Mouse (Mus musculus) limb, embryonic 15.5 days (tissue): Measurements from ENCODE around the gene Gm28036. TPM values are rescaled to one million over a fixed set of nuclear protein-coding genes. Genes with fewer than 3 reads are reported as not detected.
"Not testable (repeated sequence)": the region's sequence is repeated elsewhere in the genome, so short reads cannot be mapped to it uniquely, and the experiment has no call there.

Source experiments
- ATAC-seq: fragments of 200-750 bp; cut with Nextera tagmentation; 2 replicates; pipeline ENCODE4 v1.8.0; 2017; ENCODE audit warnings: low read depth, moderate TSS enrichment; ENCODE audit not compliant: insufficient number of reproducible peaks, low FRiP score, low TSS enrichment
- H3K27ac ChIP-seq: fragments of 300-500 bp; sonication (generic); 2 replicates; pipeline ENCODE4 v1.5.1; 2015; ENCODE audit warnings: moderate library complexity, mild to moderate bottlenecking, inconsistent platforms
- H3K27me3 ChIP-seq: fragments of 300-500 bp; sonication (generic); 2 replicates; pipeline ENCODE4 v1.6.1; 2015; ENCODE audit warnings: inconsistent platforms
- H3K36me3 ChIP-seq: fragments of 300-500 bp; sonication (generic); 2 replicates; pipeline ENCODE4 v1.6.1; 2015; ENCODE audit warnings: inconsistent platforms
- H3K4me1 ChIP-seq: fragments of 300-500 bp; sonication (generic); 2 replicates; pipeline ENCODE4 v1.6.1; 2015; ENCODE audit warnings: inconsistent platforms
- H3K4me2 ChIP-seq: fragments of 300-500 bp; sonication (generic); 2 replicates; pipeline ENCODE4 v1.6.1; 2015; ENCODE audit warnings: mild to moderate bottlenecking, inconsistent platforms
- H3K4me3 ChIP-seq: fragments of 300-500 bp; sonication (generic); 2 replicates; pipeline ENCODE4 v1.5.1; 2015; ENCODE audit warnings: mild to moderate bottlenecking, inconsistent platforms
- H3K9ac ChIP-seq: fragments of 300-500 bp; sonication (generic); 2 replicates; pipeline ENCODE4 v1.6.1; 2015; ENCODE audit warnings: inconsistent platforms
- H3K9me3 ChIP-seq: fragments of 300-500 bp; sonication (generic); 2 replicates; pipeline ENCODE4 v1.6.1; 2016; ENCODE audit warnings: inconsistent platforms
- WGBS: fragments of 180-500 bp; shearing (Covaris S2); methylation state at CpG from one replicate; pipeline ENCODE4 v1.1.7; 2015; 5-methylcytosine and 5-hydroxymethylcytosine counted together
- polyA plus RNA-seq: library from polyadenylated mRNA; unstranded; fragments of >200 nt; fragmentation: Nextera tagmentation; extraction: Ambion mirVana; gene quantifications from 2 replicates; pipeline ENCODE4 v1.2.1, GENCODE M21; 2015

Gene Gm28036
- polyA plus RNA-seq, 1 experiment from 2014 or later: 20.9 TPM

- ATAC-seq: no peak
- Histone ChIP-seq H3K4me1 (no peaks in the 10 kb centered on the region), H3K4me2 (no peak overlapping the region), H3K27me3 (no peaks in the 10 kb centered on the region), H3K4me3 (no peak overlapping the region), H3K27ac (no peak overlapping the region), H3K36me3 (peaks cover 31% of the 10 kb centered on the region), H3K9ac (no peak overlapping the region), H3K9me3 (no peaks in the 10 kb centered on the region)
- WGBS: 90% methylated on average over 5 of the region's 5 CpGs
These were observed 7.3 kb upstream of the Gm28036 start for GRCm38 (mm10) chr2:156134161-156134560.

GRCm38 (mm10) chr2:156123731-156124130 lies 3.2 kb downstream of the Gm28036 start:
- Histone ChIP-seq H3K4me1 (no peaks in the 10 kb centered on the region), H3K9me3 (no peaks in the 10 kb centered on the region), H3K27ac (no peak overlapping the region), H3K4me3 (no peak overlapping the region), H3K27me3 (no peaks in the 10 kb centered on the region), H3K9ac (no peak overlapping the region), H3K36me3 (peaks cover 28% of the 10 kb centered on the region), H3K4me2 (no peak overlapping the region)
- ATAC-seq: no peak
- WGBS: 86% methylated on average over 5 of the region's 5 CpGs

GRCm38 (mm10) chr2:156119566-156119965 lies 7.3 kb downstream of the Gm28036 start:
- Histone ChIP-seq H3K27me3 (no peaks in the 10 kb centered on the region), H3K27ac (no peak overlapping the region), H3K4me3 (no peak overlapping the region), H3K4me1 (no peaks in the 10 kb centered on the region), H3K9ac (no peak overlapping the region), H3K36me3 (peaks cover 12% of the 10 kb centered on the region), H3K4me2 (no peak overlapping the region), H3K9me3 (no peaks in the 10 kb centered on the region)
- ATAC-seq: no peak

GRCm38 (mm10) chr2:156112080-156112423 lies 14.8 kb downstream of the Gm28036 start:
- Histone ChIP-seq H3K4me3 (peak overlapping the region; percentile 72), H3K9ac (peak overlapping the region; percentile 98; the same call in 1 of the 2 replicates), H3K27ac (peak overlapping the region; percentile 93), H3K4me2 (peak overlapping the region; percentile 42)
- H3K4me1 ChIP-seq, H3K27me3 ChIP-seq, ATAC-seq, H3K9me3 ChIP-seq, H3K36me3 ChIP-seq: not testable (repeated sequence)
- 28% methylated on average over 5 of the region's 5 CpGs for WGBS

GRCm38 (mm10) chr2:156111358-156112079 lies 15.4 kb downstream of the Gm28036 start, which contains the start of the genes Cpne1 and Rbm12:
Cpne1 (minus strand) TSS chr2:156111965.
Rbm12 (minus strand) TSS chr2:156111978.
- peak within 1 kb of the TSS; percentile 66 for H3K4me2 ChIP-seq
- H3K9ac ChIP-seq: peak within 1 kb of the TSS; percentile 98
- H3K27me3 ChIP-seq: no peaks in the 10 kb centered on the region
- peaks cover 5% of the 10 kb centered on the region for H3K4me1 ChIP-seq
- peak within 1 kb of the TSS; percentile 93 for H3K27ac ChIP-seq
- H3K9me3 ChIP-seq: no peaks in the 10 kb centered on the region
- H3K36me3 ChIP-seq: no peaks in the 10 kb centered on the region
- peak; percentile 93 for ATAC-seq
- under 1% methylated on average over 74 of the region's 74 CpGs for WGBS
- peak within 1 kb of the TSS; percentile 72 for H3K4me3 ChIP-seq

GRCm38 (mm10) chr2:156110627-156111357 lies 16.1 kb downstream of the Gm28036 start:
- Histone ChIP-seq H3K4me2 (peak overlapping the region; percentile 66), H3K9me3 (no peaks in the 10 kb centered on the region), H3K9ac (peak overlapping the region; percentile 98), H3K36me3 (no peaks in the 10 kb centered on the region), H3K4me1 (peaks cover 5% of the 10 kb centered on the region), H3K27me3 (no peaks in the 10 kb centered on the region), H3K4me3 (peak overlapping the region; percentile 72), H3K27ac (peak overlapping the region; percentile 93)
- peak; percentile 35; the same call in 1 of the 2 replicates for ATAC-seq
- WGBS: under 1% methylated on average over 16 of the region's 16 CpGs

GRCm38 (mm10) chr2:156091926-156092325 lies 35.0 kb downstream of the Gm28036 start:
- Histone ChIP-seq H3K9ac (no peak overlapping the region), H3K4me1 (0 out of 2 replicates have a peak, but pooled peaks cover 3% of the 10 kb centered on the region), H3K9me3 (no peaks in the 10 kb centered on the region), H3K36me3 (peaks cover 28% of the 10 kb centered on the region), H3K4me3 (no peak overlapping the region), H3K27ac (no peak overlapping the region), H3K27me3 (no peaks in the 10 kb centered on the region), H3K4me2 (no peak overlapping the region)
- ATAC-seq: no peak
- WGBS: 42% methylated on average over 5 of the region's 5 CpGs

GRCm38 (mm10) chr2:156089799-156090198 lies 37.1 kb downstream of the Gm28036 start:
- H3K9ac ChIP-seq: no peak overlapping the region
- H3K4me3 ChIP-seq: no peak overlapping the region
- no peak overlapping the region for H3K27ac ChIP-seq
- 91% methylated on average over 1 of the region's 1 CpGs for WGBS
- ATAC-seq: no peak
- no peak overlapping the region for H3K4me2 ChIP-seq
- peaks cover 10% of the 10 kb centered on the region for H3K36me3 ChIP-seq
- no peaks in the 10 kb centered on the region for H3K27me3 ChIP-seq
- H3K9me3 ChIP-seq: no peaks in the 10 kb centered on the region
- H3K4me1 ChIP-seq: 0 out of 2 replicates have a peak, but pooled peaks cover 3% of the 10 kb centered on the region

GRCm38 (mm10) chr2:156087391-156088110 lies 39.3 kb downstream of the Gm28036 start:
- Histone ChIP-seq H3K4me2 (no peak overlapping the region), H3K27me3 (no peaks in the 10 kb centered on the region), H3K27ac (no peak overlapping the region), H3K4me1 (0 out of 2 replicates have a peak, but pooled peaks cover 3% of the 10 kb centered on the region), H3K36me3 (peaks cover 10% of the 10 kb centered on the region), H3K4me3 (no peak overlapping the region), H3K9ac (no peak overlapping the region), H3K9me3 (no peaks in the 10 kb centered on the region)
- WGBS: 86% methylated on average over 7 of the region's 7 CpGs
- ATAC-seq: no peak

- Histone ChIP-seq H3K27me3 (no peaks in the 10 kb centered on the region), H3K9ac (no peak overlapping the region), H3K27ac (no peak overlapping the region), H3K9me3 (no peaks in the 10 kb centered on the region), H3K4me2 (no peak overlapping the region), H3K4me1 (0 out of 2 replicates have a peak, but pooled peaks cover 3% of the 10 kb centered on the region), H3K36me3 (peaks cover 1% of the 10 kb centered on the region), H3K4me3 (no peak overlapping the region)
- 83% methylated on average over 3 of the region's 3 CpGs for WGBS
- no peak for ATAC-seq
These were observed 42.4 kb downstream of the Gm28036 start for GRCm38 (mm10) chr2:156084541-156084940.

GRCm38 (mm10) chr2:156080391-156080790 lies 46.5 kb downstream of the Gm28036 start:
- no peak for ATAC-seq
- Histone ChIP-seq H3K27me3 (no peaks in the 10 kb centered on the region), H3K9me3 (no peaks in the 10 kb centered on the region), H3K9ac (no peak overlapping the region), H3K27ac (no peak overlapping the region), H3K4me2 (no peak overlapping the region), H3K4me3 (no peak overlapping the region), H3K4me1 (no peaks in the 10 kb centered on the region), H3K36me3 (peaks cover 39% of the 10 kb centered on the region)
- WGBS: 88% methylated on average over 7 of the region's 7 CpGs
